Mouse (Mus musculus) brain, embryonic 18.5 days (tissue): Measurements from ENCODE around the gene Gng12.

ENCODE experiments used
- DNase-seq: peaks from one replicate; pipeline ENCODE4 v3.0.0-alpha.2; 2012; ENCODE audit warnings: low read depth, low spot score

Gene Gng12

GRCm38 (mm10) chr6:66917032-66917431, 20.8 kb downstream of the Gng12 start:
- no peak for DNase-seq

- DNase-seq = no peak
Observed at GRCm38 (mm10) chr6:66920786-66921185, 24.6 kb downstream of the Gng12 start.

- no peak for DNase-seq
Observed at GRCm38 (mm10) chr6:66921755-66922154, 25.6 kb downstream of the Gng12 start.

- no peak for DNase-seq
Observed at GRCm38 (mm10) chr6:66922501-66922900, 26.3 kb downstream of the Gng12 start.

GRCm38 (mm10) chr6:66923851-66924250, 27.7 kb downstream of the Gng12 start:
- DNase-seq = no peak

GRCm38 (mm10) chr6:66924315-66924965, 28.2 kb downstream of the Gng12 start:
- no peak for DNase-seq

- DNase-seq = no peak
Observed at GRCm38 (mm10) chr6:66926269-66926668, 30.1 kb downstream of the Gng12 start.

- DNase-seq = no peak
Observed at GRCm38 (mm10) chr6:66928972-66929645, 32.9 kb downstream of the Gng12 start.

GRCm38 (mm10) chr6:66929694-66930093, 33.5 kb downstream of the Gng12 start:
- no peak for DNase-seq

- DNase-seq = peak; percentile 28
Observed at GRCm38 (mm10) chr6:66932206-66932819, 36.1 kb downstream of the Gng12 start.

- no peak for DNase-seq
Observed at GRCm38 (mm10) chr6:66940656-66941235, 44.5 kb downstream of the Gng12 start.

- DNase-seq = no peak
Observed at GRCm38 (mm10) chr6:66941792-66942191, 45.6 kb downstream of the Gng12 start.

GRCm38 (mm10) chr6:66942826-66943225, 46.6 kb downstream of the Gng12 start:
- DNase-seq = no peak

GRCm38 (mm10) chr6:66943367-66944189, 47.4 kb downstream of the Gng12 start:
- DNase-seq = no peak

GRCm38 (mm10) chr6:66944190-66945003, 48.2 kb downstream of the Gng12 start:
- DNase-seq = no peak

- no peak for DNase-seq
Observed at GRCm38 (mm10) chr6:66945004-66945356, 48.8 kb downstream of the Gng12 start.

GRCm38 (mm10) chr6:66948111-66948510, 51.9 kb downstream of the Gng12 start:
- DNase-seq = no peak

GRCm38 (mm10) chr6:66948848-66949247, 52.7 kb downstream of the Gng12 start:
- DNase-seq = no peak

GRCm38 (mm10) chr6:66951726-66952418, 55.7 kb downstream of the Gng12 start:
- no peak for DNase-seq

GRCm38 (mm10) chr6:66953951-66954519, 57.8 kb downstream of the Gng12 start:
- no peak for DNase-seq
